Mouse (Mus musculus) ES-Bruce4 (cell line): Measurements from ENCODE around the gene Dpf3. TPM values are rescaled to one million over a fixed set of nuclear protein-coding genes. Genes with fewer than 3 reads are reported as not detected.

Experiments used
- H3K27ac ChIP-seq: 2 replicates; pipeline ENCODE4 v1.5.1; 2012; ENCODE audit warnings: low read length, inconsistent platforms; ENCODE audit not compliant: insufficient read depth
- H3K27me3 ChIP-seq: 2 replicates; pipeline ENCODE4 v1.6.1; 2012; ENCODE audit warnings: mild to moderate bottlenecking, low read length, inconsistent platforms; ENCODE audit not compliant: control insufficient read depth, poor library complexity, insufficient read depth, severe bottlenecking
- H3K36me3 ChIP-seq: 2 replicates; pipeline ENCODE4 v1.6.1; 2012; ENCODE audit warnings: inconsistent platforms, mild to moderate bottlenecking, low read length, moderate library complexity; ENCODE audit not compliant: control insufficient read depth, poor library complexity, insufficient read depth, severe bottlenecking
- H3K4me1 ChIP-seq: one replicate; pipeline ENCODE4 v1.8.1; 2011; ENCODE audit warnings: low read length; ENCODE audit not compliant: control insufficient read depth, insufficient read depth
- H3K4me3 ChIP-seq: 2 replicates; pipeline ENCODE4 v1.5.1; 2011; ENCODE audit warnings: low read depth, mild to moderate bottlenecking, low read length
- H3K9ac ChIP-seq: 2 replicates; pipeline ENCODE4 v1.6.1; 2012; ENCODE audit warnings: low read depth, mild to moderate bottlenecking, inconsistent platforms; ENCODE audit not compliant: poor library complexity, severe bottlenecking
- H3K9me3 ChIP-seq: replicated peaks from 2 replicates; pipeline ENCODE4 v1.6.1; 2012; ENCODE audit warnings: mild to moderate bottlenecking, low read length, inconsistent platforms; ENCODE audit not compliant: control insufficient read depth, poor library complexity, insufficient read depth, severe bottlenecking
- CTCF ChIP-seq: IDR thresholded peaks from one replicate; pipeline ENCODE4 v1.8.1; 2011; ENCODE audit warnings: low read depth, low read length
- EP300 ChIP-seq: IDR thresholded peaks from 2 replicates; pipeline ENCODE4 v1.6.1; 2011; ENCODE audit warnings: low read depth, low read length; ENCODE audit not compliant: insufficient read depth
- POLR2A ChIP-seq: IDR thresholded peaks from one replicate; pipeline ENCODE4 v1.8.1; 2011; ENCODE audit warnings: low read length; ENCODE audit not compliant: insufficient read depth
- polyA plus RNA-seq: library from polyadenylated mRNA; stranded (reverse); fragments of >200 nt; gene quantifications from 2 replicates; pipeline ENCODE4 v1.2.4, GENCODE M21; 2011; ENCODE audit warnings: low read depth; ENCODE audit not compliant: missing spikeins, insufficient read depth, insufficient read length

Dpf3 gene
- polyA plus RNA-seq, 1 experiment, result not detected

DNA sequence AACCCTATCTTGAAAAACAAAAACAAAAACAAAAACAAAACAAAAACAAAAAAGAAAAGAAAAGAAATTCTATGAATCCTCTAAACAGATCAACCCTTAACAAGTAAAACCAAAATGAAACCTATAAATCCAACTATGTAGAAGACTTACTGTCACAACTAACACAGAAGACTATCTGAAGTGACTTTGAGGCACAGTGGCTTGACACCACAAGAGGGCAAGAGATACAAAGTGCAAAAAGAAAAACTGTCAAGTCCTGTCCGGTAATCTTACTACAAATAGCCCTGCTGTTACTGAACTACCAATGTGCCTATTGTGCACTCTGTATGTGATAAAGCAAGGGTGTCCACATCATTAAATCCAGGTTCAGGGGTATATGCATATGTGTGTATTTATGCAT is 120.0 kb downstream of the Dpf3 start:
- no peaks in the 10 kb centered on the region for H3K27me3 ChIP-seq
- H3K9ac ChIP-seq, result no peak overlapping the region
- no peaks in the 10 kb centered on the region for H3K36me3 ChIP-seq
- TF ChIP-seq CTCF (no peak), EP300 (no peak), POLR2A (no peak)
- H3K4me1 ChIP-seq, result no peaks in the 10 kb centered on the region
- H3K4me3 ChIP-seq, result no peak overlapping the region
- no peak overlapping the region for H3K27ac ChIP-seq
- no peaks in the 10 kb centered on the region; the same call in 1 of the 2 replicates for H3K9me3 ChIP-seq

DNA sequence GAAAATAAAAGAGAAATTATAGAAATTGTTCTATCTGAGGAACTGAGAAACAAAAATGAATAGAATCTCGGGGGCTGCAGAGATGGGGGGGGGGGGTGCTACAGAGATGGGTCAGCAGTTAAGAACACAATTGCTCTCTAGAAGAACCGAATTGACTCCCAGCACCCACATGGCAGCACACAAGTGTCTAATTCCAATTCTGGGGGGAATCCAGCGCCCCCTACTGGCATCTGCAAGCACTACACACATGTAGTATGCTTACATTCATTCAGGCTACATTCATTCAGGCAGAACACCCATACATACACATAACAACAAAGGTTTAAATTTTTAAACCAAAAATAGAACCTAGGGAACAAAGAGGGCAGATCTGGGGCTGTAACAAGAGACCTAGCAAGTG is 122.7 kb downstream of the Dpf3 start:
- TF ChIP-seq POLR2A, result no peak
- TF ChIP-seq CTCF, result peak; percentile 18
- H3K27ac ChIP-seq, result no peak overlapping the region
- H3K36me3 ChIP-seq, result no peaks in the 10 kb centered on the region
- no peaks in the 10 kb centered on the region for H3K27me3 ChIP-seq
- H3K4me3 ChIP-seq, result no peak overlapping the region
- H3K9me3 ChIP-seq, result no peaks in the 10 kb centered on the region; the same call in 1 of the 2 replicates
- H3K9ac ChIP-seq, result no peak overlapping the region
- no peaks in the 10 kb centered on the region for H3K4me1 ChIP-seq

DNA sequence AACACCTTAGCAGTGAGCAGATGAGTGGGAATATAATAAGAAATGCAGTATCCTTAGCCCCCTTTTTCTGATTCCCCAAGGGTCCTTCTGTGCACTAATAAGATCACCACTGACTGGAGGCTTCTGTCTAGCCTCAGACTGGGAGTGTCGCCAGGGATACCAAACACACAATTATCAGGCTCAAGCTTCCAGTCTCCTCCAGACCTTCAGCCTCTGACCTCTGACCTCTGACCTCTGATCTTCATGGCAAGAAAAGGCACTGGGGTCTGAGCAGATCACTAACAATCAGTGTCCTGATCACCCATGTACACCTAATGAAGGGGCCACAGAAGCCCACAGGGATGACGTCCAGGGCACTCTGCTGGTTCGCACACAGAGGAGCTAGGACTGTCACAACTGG is 125.7 kb downstream of the Dpf3 start:
- Histone ChIP-seq H3K4me1 (no peaks in the 10 kb centered on the region), H3K4me3 (no peak overlapping the region)

DNA sequence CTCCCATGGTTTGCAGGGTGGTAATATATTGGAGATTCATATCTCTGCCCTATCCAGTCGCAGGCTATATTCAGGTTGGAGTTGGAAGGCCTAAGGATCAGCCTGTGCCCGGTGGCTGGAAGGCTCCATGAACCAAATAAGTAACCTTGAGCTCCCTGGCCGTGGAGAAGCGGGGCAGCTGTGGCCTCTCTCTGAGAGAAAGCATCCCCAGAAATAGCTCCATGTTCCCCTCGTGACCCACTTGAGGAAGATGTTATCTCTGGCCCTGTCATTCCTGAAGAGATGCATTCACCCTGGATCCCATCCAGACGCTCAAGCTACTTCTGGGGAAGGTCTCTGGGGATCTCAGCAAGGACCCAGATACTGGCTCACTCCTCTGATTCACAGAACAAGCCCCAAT is 134.9 kb downstream of the Dpf3 start:
- H3K9ac ChIP-seq, result no peak overlapping the region
- H3K36me3 ChIP-seq, result no peaks in the 10 kb centered on the region
- TF ChIP-seq POLR2A, result no peak
- TF ChIP-seq CTCF, result no peak
- no peak for TF ChIP-seq EP300
- H3K27me3 ChIP-seq, result no peaks in the 10 kb centered on the region
- H3K27ac ChIP-seq, result no peak overlapping the region
- no peak overlapping the region for H3K4me3 ChIP-seq
- H3K9me3 ChIP-seq, result no peaks in the 10 kb centered on the region
- no peaks in the 10 kb centered on the region for H3K4me1 ChIP-seq

More for the DNA sequence above, 125.7 kb downstream of the Dpf3 start:
- no peaks in the 10 kb centered on the region for H3K27me3 ChIP-seq
- no peaks in the 10 kb centered on the region; the same call in 1 of the 2 replicates for H3K9me3 ChIP-seq
- no peak overlapping the region for H3K27ac ChIP-seq
- no peaks in the 10 kb centered on the region for H3K36me3 ChIP-seq
- TF ChIP-seq POLR2A, result no peak
- no peak for TF ChIP-seq CTCF
- no peak for TF ChIP-seq EP300
- H3K9ac ChIP-seq, result no peak overlapping the region

DNA sequence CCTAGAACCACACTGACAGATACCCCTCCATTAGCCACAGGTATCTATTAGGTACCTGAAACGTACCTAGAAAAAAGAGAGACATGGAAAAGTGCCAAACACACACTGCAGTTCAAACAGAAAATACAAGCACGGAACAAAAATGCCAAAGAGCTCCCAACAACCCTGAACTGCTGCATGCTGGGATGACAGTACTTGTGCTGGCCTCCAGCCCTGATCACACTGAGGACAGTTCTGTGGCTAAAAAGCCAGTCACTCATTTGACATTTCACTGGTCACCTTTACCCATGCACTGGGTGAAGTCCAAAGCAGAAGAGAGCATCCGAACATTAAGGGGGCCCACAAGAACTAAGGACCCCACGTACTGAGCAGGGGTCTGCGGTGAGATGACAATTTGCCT is 137.8 kb downstream of the Dpf3 start:
- H3K36me3 ChIP-seq, result no peaks in the 10 kb centered on the region
- H3K27me3 ChIP-seq, result no peaks in the 10 kb centered on the region
- H3K9me3 ChIP-seq, result no peaks in the 10 kb centered on the region
- H3K4me3 ChIP-seq, result no peak overlapping the region
- no peak overlapping the region for H3K27ac ChIP-seq
- TF ChIP-seq POLR2A (no peak), CTCF (no peak), EP300 (no peak)
- H3K9ac ChIP-seq, result no peak overlapping the region
- no peaks in the 10 kb centered on the region for H3K4me1 ChIP-seq

DNA sequence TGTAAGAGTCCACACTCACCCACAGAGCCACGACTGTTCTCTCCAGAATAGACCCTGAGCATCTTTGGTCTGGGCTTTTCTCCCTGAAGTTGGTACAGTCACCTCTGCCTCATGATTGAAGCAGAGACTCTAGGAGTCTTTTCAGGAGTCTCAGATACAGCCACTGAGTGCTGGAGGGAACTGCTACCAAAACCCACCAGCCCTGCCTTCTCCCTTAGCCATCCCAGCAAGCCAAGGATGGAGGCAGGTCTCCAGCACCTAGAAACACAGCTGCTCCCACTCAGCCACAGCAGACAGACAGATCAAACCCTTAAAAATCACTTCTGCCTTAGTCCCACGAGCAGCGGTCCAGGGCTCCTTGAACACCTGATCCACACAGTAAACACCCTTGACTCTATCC is 139.3 kb downstream of the Dpf3 start:
- H3K4me1 ChIP-seq, result no peaks in the 10 kb centered on the region
- H3K4me3 ChIP-seq, result no peak overlapping the region
- TF ChIP-seq CTCF (no peak), EP300 (no peak), POLR2A (no peak)
- H3K27me3 ChIP-seq, result no peaks in the 10 kb centered on the region
- no peak overlapping the region for H3K9ac ChIP-seq
- H3K9me3 ChIP-seq, result no peaks in the 10 kb centered on the region
- H3K27ac ChIP-seq, result no peak overlapping the region
- no peaks in the 10 kb centered on the region for H3K36me3 ChIP-seq

DNA sequence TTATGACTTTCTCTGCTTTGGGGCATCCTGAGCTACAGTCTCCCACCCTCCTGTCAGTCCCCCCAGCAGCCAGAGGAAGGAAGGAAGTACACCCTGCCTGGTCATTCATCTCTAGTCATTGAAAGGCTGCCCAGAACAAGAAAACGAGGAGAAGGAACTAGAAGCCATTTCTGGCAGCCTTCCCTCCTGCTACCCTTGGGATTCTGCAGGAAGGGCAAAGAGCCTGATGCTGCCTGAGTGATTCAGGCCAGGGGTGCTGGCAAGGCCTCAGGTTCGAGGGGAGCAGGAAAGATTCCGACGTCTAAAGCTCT is 144.7 kb downstream of the Dpf3 start:
- Histone ChIP-seq H3K9me3 (no peaks in the 10 kb centered on the region), H3K27me3 (no peaks in the 10 kb centered on the region), H3K4me3 (no peak overlapping the region), H3K4me1 (no peaks in the 10 kb centered on the region), H3K9ac (no peak overlapping the region), H3K27ac (no peak overlapping the region), H3K36me3 (no peaks in the 10 kb centered on the region)
- TF ChIP-seq POLR2A (no peak), EP300 (no peak), CTCF (no peak)
